Comparison of ENCODE assay signal across 14 mouse cellular contexts in the genomic region with DNA sequence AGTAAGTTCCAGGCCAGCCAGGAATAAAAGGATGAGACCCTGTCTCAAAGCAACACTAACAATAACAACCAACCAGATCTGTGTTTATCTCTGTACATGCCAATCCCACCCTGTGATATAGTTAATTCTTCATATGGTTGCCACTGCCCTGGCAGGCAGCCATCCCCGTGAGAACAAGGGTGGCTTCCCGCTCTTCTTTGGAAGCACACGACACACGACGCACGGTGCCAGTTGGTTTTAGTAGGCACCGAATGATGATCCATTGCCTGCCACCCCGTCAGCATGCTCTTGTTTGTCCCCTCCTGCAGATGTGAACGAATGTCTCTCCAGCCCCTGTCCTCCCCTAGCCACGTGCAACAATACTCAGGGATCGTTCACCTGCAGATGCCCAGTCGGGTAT.
"Had no signal": no experiment of that assay in that cellular context is flagged by ENCODE, and none has a peak within 500 bp of the region (broad histone marks: within the 10 kb centered on the region; RNA-seq: fewer than 3 reads in every experiment).

No protein-coding gene starts in this region.

- ATAC-seq: midbrain, embryonic 16.5 days had no signal

- H3K9me3 ChIP-seq: limb, embryonic 13.5 days; midbrain, embryonic 12.5 days; neural tube, embryonic 13.5 days had no signal

- H3K27ac ChIP-seq: kidney, postnatal 0 days; limb, embryonic 13.5 days; midbrain, embryonic 12.5 days; neural tube, embryonic 13.5 days had no signal

- H3K27me3 ChIP-seq: limb, embryonic 13.5 days; midbrain, embryonic 12.5 days; neural tube, embryonic 13.5 days had no signal

- H3K4me2 ChIP-seq: limb, embryonic 13.5 days; lung, embryonic 14.5 days; midbrain, embryonic 12.5 days; neural tube, embryonic 13.5 days had no signal

- DNase-seq: kidney, adult 9 months; kidney, postnatal 36 days; layer of hippocampus, adult 9-11 months; layer of hippocampus, postnatal 36 days; lung, embryonic 14.5 days; lung, postnatal 14 days; right cerebral cortex, postnatal 14 days; thymus, adult 2 months; thymus, postnatal 25 days had no signal

- H3K9ac ChIP-seq: limb, embryonic 13.5 days; lung, embryonic 14.5 days; midbrain, embryonic 12.5 days; neural tube, embryonic 13.5 days had no signal

- H3K4me3 ChIP-seq: limb, embryonic 13.5 days; midbrain, embryonic 12.5 days; neural tube, embryonic 13.5 days had no signal
